11 mouse cellular contexts compared by ENCODE assay signal in the genomic region with DNA sequence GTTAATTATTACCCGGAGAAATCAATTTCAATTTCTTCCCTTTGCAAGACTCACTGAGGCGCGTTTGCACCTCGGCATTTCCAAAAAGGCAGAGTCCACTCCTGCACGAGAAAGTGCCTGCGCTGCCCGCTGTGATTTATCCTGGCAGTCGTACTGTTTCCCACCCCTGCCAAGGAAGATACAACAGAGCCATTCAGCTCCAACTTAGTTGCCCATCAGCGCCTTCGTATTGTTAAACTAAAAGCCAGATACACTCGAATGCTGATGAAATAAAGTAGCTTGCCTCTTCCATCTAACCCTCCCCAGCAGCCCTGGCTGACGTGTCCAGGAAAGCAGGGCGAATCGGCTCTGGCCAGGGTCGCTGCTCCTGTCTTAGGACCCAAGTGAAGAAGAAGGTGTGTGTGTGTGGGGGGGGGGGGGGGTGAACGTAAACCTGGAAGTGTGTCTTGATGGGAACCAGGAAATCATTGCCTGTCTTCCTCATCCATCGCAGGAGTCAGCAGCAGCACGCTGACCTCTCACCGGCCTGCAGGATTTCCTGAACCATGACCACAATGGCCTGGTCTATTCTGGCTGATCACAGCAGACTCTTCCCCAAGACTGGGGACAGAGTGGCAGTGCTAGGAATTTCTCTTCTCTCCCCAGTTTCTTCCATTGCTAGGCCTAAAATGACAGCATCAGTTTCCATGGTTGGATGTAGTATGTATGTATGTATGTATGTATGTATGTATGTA.
A peak's percentile ranks its signal among the peaks of the same experiment; 100 is the strongest.
DNase-seq lines count a peak whose midpoint lies in the region; ATAC-seq lines count a peak whose summit lies in the region.
"Had no signal": no experiment of that assay in that cellular context is flagged by ENCODE, and none has a peak within 500 bp of the region (broad histone marks: within the 10 kb centered on the region; RNA-seq: fewer than 3 reads in every experiment).

No protein-coding gene starts in this region.

- WGBS in midbrain, embryonic 16.5 days = 22% methylated on average over 19 of the region's 19 CpGs

- ATAC-seq in midbrain, embryonic 16.5 days = no peak

- no peak overlapping the region for H3K27ac ChIP-seq in midbrain, embryonic 16.5 days (ENCODE audit: low read length)
- H3K27ac ChIP-seq: embryonic facial prominence, embryonic 13.5 days; limb, embryonic 15.5 days had no signal

- DNase-seq in adrenal gland, postnatal 14 days = peak; percentile 15
- DNase-seq in adrenal gland, postnatal 25 days = no peak
- DNase-seq in cerebellum, postnatal 36 days = peak; percentile 78 to 81
- peak; percentile 18 for DNase-seq in kidney, adult 11 months
- no peak for DNase-seq in ovary, postnatal 36 days (ENCODE audit: low spot score)
- DNase-seq in lung, postnatal 10 days = no peak
- no peak for DNase-seq in gastrocnemius, postnatal 10 days

- no peak overlapping the region for H3K9ac ChIP-seq in midbrain, embryonic 16.5 days (ENCODE audit: low read depth, low read length)
- H3K9ac ChIP-seq: embryonic facial prominence, embryonic 13.5 days; limb, embryonic 15.5 days had no signal

- H3K27me3 ChIP-seq in midbrain, embryonic 16.5 days (ENCODE audit: control insufficient read depth, insufficient read depth, low read depth, low read length) = peaks cover 3% of the 10 kb centered on the region; the same call in 1 of the 2 replicates

- peak overlapping the region; percentile 29 for H3K4me2 ChIP-seq in midbrain, embryonic 16.5 days (ENCODE audit: low read length)
- H3K4me2 ChIP-seq: embryonic facial prominence, embryonic 13.5 days; limb, embryonic 15.5 days had no signal

- no peaks in the 10 kb centered on the region for H3K36me3 ChIP-seq in midbrain, embryonic 16.5 days (ENCODE audit: control insufficient read depth, insufficient read depth, low read length)
- H3K36me3 ChIP-seq: embryonic facial prominence, embryonic 13.5 days; limb, embryonic 15.5 days had no signal

- peaks cover 9% of the 10 kb centered on the region for H3K4me1 ChIP-seq in midbrain, embryonic 16.5 days (ENCODE audit: control insufficient read depth, insufficient read depth, low read length)

- H3K9me3 ChIP-seq in midbrain, embryonic 16.5 days (replicated peaks; ENCODE audit: control insufficient read depth, low read length, poor library complexity, severe bottlenecking) = no peaks in the 10 kb centered on the region; the same call in 1 of the 2 replicates
- H3K9me3 ChIP-seq: limb, embryonic 15.5 days had no signal

- H3K4me3 ChIP-seq in midbrain, embryonic 16.5 days (ENCODE audit: low read depth, low read length) = no peak overlapping the region
- H3K4me3 ChIP-seq: embryonic facial prominence, embryonic 13.5 days; limb, embryonic 15.5 days; myocyte had no signal

Comparison
In these comparisons a context has a peak if more than half of its experiments do, and no peak if none do; other contexts are left out.
1. DNase-seq: peak in adrenal gland, postnatal 14 days (single experiment), cerebellum, postnatal 36 days (2 of 2) and kidney, adult 11 months (single experiment); none in adrenal gland, postnatal 25 days (single experiment), ovary, postnatal 36 days (single experiment), lung, postnatal 10 days (single experiment) and gastrocnemius, postnatal 10 days (single experiment).